Mouse (Mus musculus) intestine, embryonic 16.5 days (tissue): Measurements from ENCODE around the gene Mad1l1. TPM values are rescaled to one million over a fixed set of nuclear protein-coding genes. Genes with fewer than 3 reads are reported as not detected.

Experiments used
- ATAC-seq: fragments of 200-750 bp; cut with Nextera tagmentation; 2 replicates; pipeline ENCODE4 v1.8.0; 2017; ENCODE audit warnings: moderate TSS enrichment, moderate library complexity
- H3K27ac ChIP-seq: fragments of 300-500 bp; sonication (generic); 2 replicates; pipeline ENCODE4 v1.5.1; 2014; ENCODE audit warnings: mild to moderate bottlenecking, low read length
- H3K27me3 ChIP-seq: fragments of 300-500 bp; sonication (generic); replicated peaks from 2 replicates; pipeline ENCODE4 v1.6.1; 2014; ENCODE audit warnings: low read length, control low read depth, mixed read lengths; ENCODE audit not compliant: control insufficient read depth, insufficient read depth
- H3K36me3 ChIP-seq: fragments of 300-500 bp; sonication (generic); 2 replicates; pipeline ENCODE4 v1.6.1; 2014; ENCODE audit warnings: low read length, control low read depth; ENCODE audit not compliant: control insufficient read depth, insufficient read depth
- H3K4me1 ChIP-seq: fragments of 300-500 bp; sonication (generic); 2 replicates; pipeline ENCODE4 v1.6.1; 2014; ENCODE audit warnings: low read length, control low read depth, mixed read lengths; ENCODE audit not compliant: control insufficient read depth, insufficient read depth
- H3K4me2 ChIP-seq: fragments of 300-500 bp; sonication (generic); 2 replicates; pipeline ENCODE4 v1.6.1; 2014; ENCODE audit warnings: low read depth, low read length, control low read depth
- H3K4me3 ChIP-seq: fragments of 300-500 bp; sonication (generic); 2 replicates; pipeline ENCODE4 v1.5.1; 2014; ENCODE audit warnings: mild to moderate bottlenecking, low read length
- H3K9ac ChIP-seq: fragments of 300-500 bp; sonication (generic); 2 replicates; pipeline ENCODE4 v1.6.1; 2014; ENCODE audit warnings: low read depth, low read length
- H3K9me3 ChIP-seq: fragments of 300-500 bp; sonication (generic); 2 replicates; pipeline ENCODE4 v1.6.1; 2016; ENCODE audit warnings: low read length, control low read depth; ENCODE audit not compliant: control insufficient read depth
- WGBS: fragments of 180-500 bp; shearing (Covaris S2); extraction: QIAGEN DNeasy Blood & Tissue Kit; methylation state at CpG from one replicate; pipeline ENCODE4 v1.1.7; 2014; 5-methylcytosine and 5-hydroxymethylcytosine counted together
- polyA plus RNA-seq: library from polyadenylated mRNA; unstranded; fragments of >200 nt; fragmentation: Nextera tagmentation; extraction: Ambion mirVana; gene quantifications from 2 replicates; pipeline ENCODE4 v1.2.1, GENCODE M21; 2015

Mad1l1 gene
- polyA plus RNA-seq, 1 experiment from 2014 or later: 34.1 TPM

GRCm38 (mm10) chr5:140114512-140115060 lies 206.8 kb downstream of the Mad1l1 start:
- H3K4me3 ChIP-seq: no peak overlapping the region
- 91% methylated on average over 3 of the region's 3 CpGs for WGBS
- H3K9me3 ChIP-seq: no peaks in the 10 kb centered on the region
- no peak overlapping the region for H3K9ac ChIP-seq
- H3K36me3 ChIP-seq: peaks cover 3% of the 10 kb centered on the region; the same call in 1 of the 2 replicates
- no peak overlapping the region for H3K27ac ChIP-seq
- no peaks in the 10 kb centered on the region for H3K27me3 ChIP-seq
- no peak for ATAC-seq
- H3K4me1 ChIP-seq: peaks cover 3% of the 10 kb centered on the region; the same call in 1 of the 2 replicates
- no peak overlapping the region for H3K4me2 ChIP-seq

GRCm38 (mm10) chr5:140113281-140113680 lies 208.1 kb downstream of the Mad1l1 start:
- Histone ChIP-seq H3K27me3 (no peaks in the 10 kb centered on the region), H3K27ac (no peak overlapping the region), H3K4me2 (no peak overlapping the region), H3K9ac (no peak overlapping the region), H3K4me3 (no peak overlapping the region), H3K4me1 (peaks cover 3% of the 10 kb centered on the region; the same call in 1 of the 2 replicates), H3K36me3 (peaks cover 3% of the 10 kb centered on the region; the same call in 1 of the 2 replicates), H3K9me3 (no peaks in the 10 kb centered on the region)
- no peak for ATAC-seq
- 82% methylated on average over 2 of the region's 2 CpGs for WGBS

- Histone ChIP-seq H3K27ac (no peak overlapping the region), H3K4me1 (no peaks in the 10 kb centered on the region), H3K4me2 (no peak overlapping the region), H3K4me3 (no peak overlapping the region), H3K9ac (no peak overlapping the region), H3K9me3 (no peaks in the 10 kb centered on the region), H3K27me3 (no peaks in the 10 kb centered on the region), H3K36me3 (peaks cover 3% of the 10 kb centered on the region; the same call in 1 of the 2 replicates)
- 25% methylated on average over 3 of the region's 3 CpGs for WGBS
- ATAC-seq: 0 out of 2 replicates have a peak, but pooled peaks have one; percentile 33
Observed at GRCm38 (mm10) chr5:140110024-140110423, 211.3 kb downstream of the Mad1l1 start.

GRCm38 (mm10) chr5:140107907-140108306 lies 213.4 kb downstream of the Mad1l1 start:
- no peak for ATAC-seq
- H3K36me3 ChIP-seq: no peaks in the 10 kb centered on the region
- H3K9ac ChIP-seq: no peak overlapping the region
- no peaks in the 10 kb centered on the region for H3K9me3 ChIP-seq
- no peak overlapping the region for H3K27ac ChIP-seq
- 92% methylated on average over 2 of the region's 2 CpGs for WGBS
- no peaks in the 10 kb centered on the region for H3K4me1 ChIP-seq
- no peak overlapping the region for H3K4me2 ChIP-seq
- no peaks in the 10 kb centered on the region for H3K27me3 ChIP-seq
- no peak overlapping the region for H3K4me3 ChIP-seq

- no peak overlapping the region for H3K4me2 ChIP-seq
- no peaks in the 10 kb centered on the region for H3K4me1 ChIP-seq
- no peak overlapping the region for H3K4me3 ChIP-seq
- H3K36me3 ChIP-seq: no peaks in the 10 kb centered on the region
- no peaks in the 10 kb centered on the region for H3K27me3 ChIP-seq
- H3K9ac ChIP-seq: no peak overlapping the region
- no peak overlapping the region for H3K27ac ChIP-seq
- WGBS: 83% methylated on average over 3 of the region's 3 CpGs
- H3K9me3 ChIP-seq: no peaks in the 10 kb centered on the region
- ATAC-seq: no peak
Observed at GRCm38 (mm10) chr5:140106051-140106450, 215.3 kb downstream of the Mad1l1 start.

GRCm38 (mm10) chr5:140104891-140105290 lies 216.5 kb downstream of the Mad1l1 start:
- Histone ChIP-seq H3K36me3 (no peaks in the 10 kb centered on the region), H3K9ac (no peak overlapping the region), H3K9me3 (no peaks in the 10 kb centered on the region), H3K4me3 (no peak overlapping the region), H3K4me1 (no peaks in the 10 kb centered on the region), H3K4me2 (no peak overlapping the region), H3K27ac (no peak overlapping the region), H3K27me3 (no peaks in the 10 kb centered on the region)
- ATAC-seq: no peak
- WGBS: 96% methylated on average over 1 of the region's 1 CpGs

- H3K27ac ChIP-seq: no peak overlapping the region
- H3K27me3 ChIP-seq: no peaks in the 10 kb centered on the region
- WGBS: 86% methylated on average over 8 of the region's 8 CpGs
- H3K36me3 ChIP-seq: no peaks in the 10 kb centered on the region
- H3K4me1 ChIP-seq: no peaks in the 10 kb centered on the region
- H3K4me2 ChIP-seq: no peak overlapping the region
- no peak for ATAC-seq
- no peak overlapping the region for H3K4me3 ChIP-seq
- no peaks in the 10 kb centered on the region for H3K9me3 ChIP-seq
- no peak overlapping the region for H3K9ac ChIP-seq
Observed at GRCm38 (mm10) chr5:140102731-140103130, 218.6 kb downstream of the Mad1l1 start.

GRCm38 (mm10) chr5:140101409-140102009 lies 219.8 kb downstream of the Mad1l1 start:
- no peak overlapping the region for H3K4me2 ChIP-seq
- no peak overlapping the region for H3K4me3 ChIP-seq
- H3K9me3 ChIP-seq: no peaks in the 10 kb centered on the region
- no peak for ATAC-seq
- no peak overlapping the region for H3K9ac ChIP-seq
- H3K27me3 ChIP-seq: no peaks in the 10 kb centered on the region
- H3K36me3 ChIP-seq: no peaks in the 10 kb centered on the region
- WGBS: 87% methylated on average over 14 of the region's 14 CpGs
- H3K4me1 ChIP-seq: no peaks in the 10 kb centered on the region
- H3K27ac ChIP-seq: no peak overlapping the region

- Histone ChIP-seq H3K27ac (no peak overlapping the region), H3K9me3 (no peaks in the 10 kb centered on the region), H3K36me3 (no peaks in the 10 kb centered on the region), H3K9ac (no peak overlapping the region), H3K4me3 (no peak overlapping the region), H3K27me3 (no peaks in the 10 kb centered on the region), H3K4me2 (no peak overlapping the region), H3K4me1 (no peaks in the 10 kb centered on the region)
- 94% methylated on average over 5 of the region's 5 CpGs for WGBS
- no peak for ATAC-seq
Observed at GRCm38 (mm10) chr5:140098711-140099110, 222.6 kb downstream of the Mad1l1 start.
